Mouse (Mus musculus): ENCODE data around the gene Tanc1.

Gene Tanc1

GRCm38 (mm10) chr2:59681181-59681580 lies 69.3 kb downstream of the Tanc1 start:
- no peak for DNase-seq (ENCODE audit: low spot score)

GRCm38 (mm10) chr2:59684864-59685605 lies 73.2 kb downstream of the Tanc1 start:
- no peak for DNase-seq (ENCODE audit: low spot score)

GRCm38 (mm10) chr2:59685606-59685950 lies 73.7 kb downstream of the Tanc1 start:
- DNase-seq (ENCODE audit: low spot score), result no peak

- no peak for DNase-seq (ENCODE audit: low spot score)
These were observed 76.6 kb downstream of the Tanc1 start for GRCm38 (mm10) chr2:59688261-59689104.

DNA sequence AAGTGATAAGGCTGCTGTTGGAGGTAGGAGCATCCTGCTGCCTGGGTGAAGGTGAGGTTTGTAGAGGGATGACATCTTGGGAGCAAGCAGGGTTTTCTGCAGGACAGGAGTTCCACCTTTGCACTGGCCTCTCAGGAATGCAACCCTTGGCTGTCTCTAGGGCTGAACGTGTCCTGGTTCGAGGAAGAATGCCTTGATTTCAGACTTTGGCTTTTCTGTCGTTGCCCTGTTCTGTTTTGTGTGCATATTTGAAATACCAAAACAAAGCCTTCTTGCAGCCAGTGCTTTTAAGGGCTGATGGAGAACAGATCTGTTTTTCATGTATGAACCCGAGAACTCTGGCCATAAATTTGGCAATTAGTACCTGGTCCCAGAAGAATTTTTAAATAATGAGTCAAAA lies 79.3 kb downstream of the Tanc1 start:
- DNase-seq (ENCODE audit: low spot score), result no peak

GRCm38 (mm10) chr2:59693473-59693872 lies 81.6 kb downstream of the Tanc1 start:
- no peak for DNase-seq (ENCODE audit: low spot score)

- no peak for DNase-seq (ENCODE audit: low spot score)
These were observed 85.3 kb downstream of the Tanc1 start for GRCm38 (mm10) chr2:59697123-59697522.

GRCm38 (mm10) chr2:59697722-59698634 lies 86.1 kb downstream of the Tanc1 start:
- DNase-seq (ENCODE audit: low spot score), result no peak

DNA sequence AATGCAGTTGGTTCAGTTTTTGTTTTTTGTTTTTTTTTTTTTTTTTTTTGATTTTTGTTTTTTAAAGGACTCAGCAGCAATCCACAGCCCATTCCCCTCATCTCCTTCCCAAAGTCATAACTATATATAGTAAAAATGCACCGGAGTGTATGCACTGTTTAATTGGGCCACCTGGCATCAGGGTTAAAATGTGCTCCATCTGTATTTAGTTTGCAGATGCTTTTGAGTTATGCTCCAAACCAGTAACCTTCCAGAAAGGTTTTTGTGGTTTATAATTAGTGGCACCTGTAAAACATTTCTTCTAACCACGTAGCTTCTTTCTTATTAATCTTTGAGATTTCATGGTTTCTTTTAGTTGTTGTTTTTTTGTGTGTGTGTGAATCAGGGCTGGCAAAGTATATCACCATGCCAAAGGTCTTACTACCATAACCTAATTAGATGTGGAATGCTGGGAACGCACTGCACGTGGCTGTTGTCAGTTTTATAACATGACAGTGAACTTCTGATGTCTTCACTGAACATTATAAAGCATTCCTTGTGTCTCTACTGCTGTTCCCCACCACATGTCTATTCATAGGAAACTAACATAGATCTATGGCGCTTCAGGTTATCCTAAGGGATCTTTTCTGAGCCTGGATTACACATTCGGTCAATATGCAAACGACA lies 86.9 kb downstream of the Tanc1 start:
- no peak for DNase-seq (ENCODE audit: low spot score)

DNA sequence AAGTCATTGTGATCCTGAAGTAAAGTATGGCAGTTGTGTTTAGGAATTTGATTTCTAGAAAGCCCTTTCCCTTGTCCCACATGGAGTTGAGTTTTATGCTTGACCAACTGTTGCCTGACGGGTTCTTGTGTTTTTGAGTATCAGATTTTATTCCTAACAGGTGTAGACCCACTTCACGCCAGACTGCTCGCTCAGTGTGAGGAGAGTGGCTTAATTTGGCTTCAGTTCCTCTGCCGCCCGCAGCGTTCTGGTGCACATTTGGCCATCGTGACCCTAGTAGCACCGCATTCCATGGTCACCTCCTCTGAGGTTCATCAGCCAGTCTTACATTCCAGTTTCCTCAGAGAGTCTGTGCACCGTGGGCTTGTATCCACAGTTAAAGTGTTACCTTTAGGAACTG lies 88.1 kb downstream of the Tanc1 start:
- DNase-seq (ENCODE audit: low spot score), result no peak

DNA sequence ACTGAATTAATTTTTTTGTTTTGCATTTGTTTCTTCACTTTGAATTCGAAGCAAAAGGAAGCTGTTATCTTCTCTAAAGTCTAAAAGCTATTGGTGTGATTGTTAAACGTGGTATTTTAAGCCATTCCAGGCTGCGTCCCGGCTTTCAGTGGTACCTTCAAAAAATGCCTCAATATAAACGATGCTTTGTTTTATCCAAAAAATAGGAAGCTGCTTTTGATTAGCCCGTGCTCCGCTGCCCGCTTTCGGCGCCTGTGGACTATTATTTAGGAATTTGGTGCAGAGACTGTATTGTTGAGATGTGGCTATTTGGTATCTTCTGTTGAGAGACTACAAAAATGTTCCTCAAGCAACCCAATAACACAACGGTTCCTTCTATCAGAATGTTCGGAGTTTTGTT lies 93.4 kb downstream of the Tanc1 start:
- no peak for DNase-seq (ENCODE audit: low spot score)

DNA sequence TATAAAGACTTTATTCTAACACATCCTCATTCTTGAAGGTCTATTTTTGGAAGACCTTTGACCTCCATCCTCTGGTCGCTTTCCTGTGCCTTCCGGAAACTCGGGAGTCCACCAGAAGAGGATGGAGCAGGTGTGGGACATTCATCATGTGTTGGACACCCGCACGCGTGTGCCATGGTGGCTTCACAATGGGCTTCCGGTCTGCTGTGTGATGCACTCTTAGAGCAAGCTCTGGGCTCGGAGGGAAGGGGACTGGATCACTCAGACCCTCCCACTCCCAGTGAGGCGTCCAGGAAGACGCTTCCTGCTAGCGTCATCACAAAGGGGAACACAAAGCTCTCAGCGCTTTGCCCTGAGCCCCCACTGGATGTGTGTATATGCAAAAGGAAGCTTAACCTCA lies 95.0 kb downstream of the Tanc1 start:
- no peak for DNase-seq (ENCODE audit: low spot score)

- DNase-seq (ENCODE audit: low spot score), result no peak
These were observed 96.3 kb downstream of the Tanc1 start for GRCm38 (mm10) chr2:59707922-59708706.

GRCm38 (mm10) chr2:59710771-59711170 lies 98.9 kb downstream of the Tanc1 start:
- DNase-seq (ENCODE audit: low spot score), result no peak

GRCm38 (mm10) chr2:59711992-59712391 lies 100.2 kb downstream of the Tanc1 start:
- no peak for DNase-seq (ENCODE audit: low spot score)

DNA sequence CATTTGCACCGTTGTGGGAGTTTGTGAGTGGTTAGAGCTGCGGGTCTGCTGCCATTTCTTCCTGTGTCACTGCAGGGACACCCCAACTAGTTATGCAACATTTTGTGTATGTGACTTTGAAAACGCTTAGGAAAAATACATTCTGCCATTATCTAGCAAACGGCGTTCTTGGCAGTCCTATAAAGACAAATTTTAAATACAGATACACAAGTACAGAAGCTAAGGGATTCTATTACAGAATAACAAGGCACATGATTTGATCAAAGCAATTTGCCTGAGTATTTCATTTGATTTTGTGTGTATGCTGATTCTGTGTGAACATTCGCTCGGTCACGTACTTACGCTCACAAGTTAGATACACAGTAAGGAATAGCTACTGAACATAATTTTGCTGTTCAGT lies 100.6 kb downstream of the Tanc1 start:
- DNase-seq (ENCODE audit: low spot score), result no peak

DNA sequence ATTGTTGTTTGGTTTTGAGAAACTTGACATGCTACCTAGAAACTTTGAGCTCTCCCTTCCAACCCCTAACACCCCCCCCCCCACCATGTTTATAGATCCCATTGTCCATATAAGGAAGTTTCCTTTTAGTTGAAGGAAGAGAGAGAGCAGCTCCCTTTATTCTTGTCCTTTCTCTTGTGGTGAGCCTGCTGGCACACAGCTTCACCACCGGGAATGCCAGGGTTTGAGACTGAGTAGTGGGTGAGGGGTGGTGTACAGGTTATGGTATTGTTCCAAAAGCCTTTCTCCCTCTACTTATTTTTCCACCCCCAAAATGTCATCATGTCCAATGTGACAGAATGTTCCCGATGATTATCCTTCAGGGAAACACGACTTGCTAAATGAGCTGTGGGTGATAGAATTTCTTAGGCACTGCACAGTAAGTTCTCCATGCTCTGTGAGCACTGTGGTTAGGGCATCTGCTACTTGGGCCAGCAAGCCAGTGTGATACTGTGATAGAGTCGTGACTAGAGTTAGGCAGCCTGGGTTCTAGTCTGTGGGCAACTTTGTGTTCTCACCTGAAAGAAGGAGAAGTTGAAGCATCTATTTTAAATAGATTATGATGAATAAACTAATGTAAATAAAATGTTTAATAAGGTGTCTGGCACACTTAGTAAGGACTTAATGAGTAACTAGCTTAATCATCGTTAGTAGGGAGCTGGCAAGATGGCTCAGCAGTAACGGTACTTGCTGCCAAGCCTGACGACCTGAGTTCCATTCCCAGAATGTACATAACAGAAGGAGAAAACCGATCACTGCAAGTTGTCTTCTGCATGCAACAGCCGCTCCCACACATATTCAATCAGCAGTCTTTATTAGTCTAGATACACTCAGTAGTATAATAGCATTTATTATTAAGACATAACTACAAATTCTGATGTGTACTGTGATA lies 102.0 kb downstream of the Tanc1 start:
- DNase-seq (ENCODE audit: low spot score), result no peak

DNA sequence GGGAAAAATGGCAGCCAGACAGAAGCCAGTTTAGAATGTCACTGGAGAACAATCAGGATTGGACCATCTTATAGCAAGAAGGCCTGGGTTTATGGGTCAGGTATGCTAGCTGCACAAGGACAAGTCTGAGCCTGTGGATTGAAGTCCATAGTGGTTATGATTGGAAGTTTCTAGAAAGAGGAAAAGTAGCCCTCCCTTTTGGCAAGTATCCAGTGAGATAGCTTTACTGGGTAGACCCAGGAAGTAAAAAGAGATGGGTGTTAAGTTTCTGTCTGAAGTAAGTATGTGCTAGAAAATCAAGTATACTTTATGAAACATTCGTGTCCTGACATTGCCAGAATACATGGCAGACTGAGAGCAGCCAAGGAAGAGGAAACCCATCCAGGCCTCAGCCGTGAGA lies 103.2 kb downstream of the Tanc1 start:
- DNase-seq (ENCODE audit: low spot score), result no peak

GRCm38 (mm10) chr2:59716461-59716860 lies 104.6 kb downstream of the Tanc1 start:
- DNase-seq (ENCODE audit: low spot score), result no peak

DNA sequence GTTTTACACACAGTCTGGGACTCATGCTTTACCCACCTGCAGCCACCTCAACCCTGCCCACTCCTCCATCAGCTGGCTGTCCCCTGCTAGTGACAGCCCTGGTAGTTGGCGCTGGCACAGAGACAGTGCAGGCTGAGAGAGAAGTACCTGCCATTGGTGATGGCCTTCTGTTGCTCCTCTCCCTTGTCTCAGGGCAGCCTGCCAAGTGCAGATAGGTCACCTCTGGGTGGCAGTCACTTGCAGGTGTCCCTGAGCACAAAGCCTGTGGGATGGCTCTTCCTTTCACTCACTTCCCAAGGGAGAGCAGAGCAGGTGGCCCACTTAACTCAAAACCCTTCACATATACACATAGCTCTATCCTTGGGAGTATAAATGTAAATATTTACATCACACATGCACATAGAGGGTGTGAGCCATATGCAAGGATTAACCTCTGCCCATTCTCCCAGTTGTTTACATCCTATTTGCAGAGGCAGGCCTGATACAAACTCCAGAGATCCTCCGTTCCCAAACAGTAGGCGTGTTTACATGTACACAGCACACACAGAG lies 106.0 kb downstream of the Tanc1 start:
- no peak for DNase-seq (ENCODE audit: low spot score)
